Mouse (Mus musculus) heart, embryonic 12.5 days (tissue): ENCODE results near the gene Dcdc2a. TPM values are rescaled to one million over a fixed set of nuclear protein-coding genes. Genes with fewer than 3 reads are reported as not detected.

ENCODE experiments used
- ATAC-seq: fragments of 200-750 bp; cut with Nextera tagmentation; 2 replicates; pipeline ENCODE4 v1.8.0; 2017; ENCODE audit warnings: moderate TSS enrichment, moderate library complexity; ENCODE audit not compliant: insufficient number of reproducible peaks, low FRiP score
- H3K27ac ChIP-seq: fragments of 300-500 bp; sonication (generic); 2 replicates; pipeline ENCODE4 v1.5.1; 2016; ENCODE audit warnings: mild to moderate bottlenecking, moderate library complexity; ENCODE audit not compliant: poor library complexity, severe bottlenecking
- H3K27me3 ChIP-seq: fragments of 300-500 bp; sonication (generic); replicated peaks from 2 replicates; pipeline ENCODE4 v1.6.1; 2016; ENCODE audit warnings: mild to moderate bottlenecking, moderate library complexity
- H3K36me3 ChIP-seq: fragments of 300-500 bp; sonication (generic); 2 replicates; pipeline ENCODE4 v1.6.1; 2016; ENCODE audit warnings: mild to moderate bottlenecking, moderate library complexity
- H3K4me1 ChIP-seq: fragments of 300-500 bp; sonication (generic); replicated peaks from 2 replicates; pipeline ENCODE4 v1.6.1; 2016; ENCODE audit warnings: mild to moderate bottlenecking
- H3K4me2 ChIP-seq: fragments of 300-500 bp; sonication (generic); 2 replicates; pipeline ENCODE4 v1.6.1; 2016; ENCODE audit warnings: mild to moderate bottlenecking, moderate library complexity
- H3K4me3 ChIP-seq: fragments of 300-500 bp; sonication (generic); 2 replicates; pipeline ENCODE4 v1.5.1; 2016; ENCODE audit warnings: mild to moderate bottlenecking
- H3K9ac ChIP-seq: fragments of 300-500 bp; sonication (generic); 2 replicates; pipeline ENCODE4 v1.6.1; 2016; ENCODE audit warnings: mild to moderate bottlenecking, moderate library complexity
- H3K9me3 ChIP-seq: fragments of 300-500 bp; sonication (generic); replicated peaks from 2 replicates; pipeline ENCODE4 v1.6.1; 2016; ENCODE audit warnings: mild to moderate bottlenecking, moderate library complexity
- WGBS: fragments of 180-500 bp; shearing (Covaris S2); methylation state at CpG from one replicate; pipeline ENCODE4 v1.1.7; 2016; 5-methylcytosine and 5-hydroxymethylcytosine counted together
- polyA plus RNA-seq: library from polyadenylated mRNA; unstranded; fragments of >200 nt; fragmentation: Nextera tagmentation; extraction: Ambion mirVana; gene quantifications from 2 replicates; pipeline ENCODE4 v1.2.1, GENCODE M21; 2016

The Dcdc2a gene
- polyA plus RNA-seq, 1 experiment from 2014 or later, result 1.4 TPM

DNA sequence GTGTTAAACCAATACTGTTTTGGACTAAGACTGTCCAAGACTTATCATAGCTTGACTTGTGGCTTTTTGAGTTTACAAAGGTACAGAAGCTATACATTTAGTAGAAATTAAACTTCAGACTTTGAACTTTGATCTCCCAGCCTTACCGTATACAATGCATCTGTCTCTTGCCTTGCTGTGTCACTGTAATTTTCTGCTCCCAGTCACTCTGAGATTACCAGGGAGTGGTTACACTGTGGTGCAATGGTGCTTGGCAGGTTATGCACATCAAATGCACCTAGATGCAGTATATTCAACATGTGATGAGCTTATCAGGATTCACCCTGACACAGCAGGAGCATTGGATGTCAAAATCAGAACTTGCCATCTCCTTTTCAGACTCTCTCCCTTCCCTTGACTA is 122.0 kb downstream of the Dcdc2a start:
- no peak for ATAC-seq
- H3K27ac ChIP-seq, result no peak overlapping the region
- H3K4me1 ChIP-seq, result peaks cover 14% of the 10 kb centered on the region
- H3K4me3 ChIP-seq, result no peak overlapping the region
- no peak overlapping the region for H3K4me2 ChIP-seq
- 91% methylated on average over 1 of the region's 1 CpGs for WGBS
- no peaks in the 10 kb centered on the region for H3K36me3 ChIP-seq
- H3K9me3 ChIP-seq, result no peaks in the 10 kb centered on the region
- no peaks in the 10 kb centered on the region for H3K27me3 ChIP-seq
- no peak overlapping the region for H3K9ac ChIP-seq

DNA sequence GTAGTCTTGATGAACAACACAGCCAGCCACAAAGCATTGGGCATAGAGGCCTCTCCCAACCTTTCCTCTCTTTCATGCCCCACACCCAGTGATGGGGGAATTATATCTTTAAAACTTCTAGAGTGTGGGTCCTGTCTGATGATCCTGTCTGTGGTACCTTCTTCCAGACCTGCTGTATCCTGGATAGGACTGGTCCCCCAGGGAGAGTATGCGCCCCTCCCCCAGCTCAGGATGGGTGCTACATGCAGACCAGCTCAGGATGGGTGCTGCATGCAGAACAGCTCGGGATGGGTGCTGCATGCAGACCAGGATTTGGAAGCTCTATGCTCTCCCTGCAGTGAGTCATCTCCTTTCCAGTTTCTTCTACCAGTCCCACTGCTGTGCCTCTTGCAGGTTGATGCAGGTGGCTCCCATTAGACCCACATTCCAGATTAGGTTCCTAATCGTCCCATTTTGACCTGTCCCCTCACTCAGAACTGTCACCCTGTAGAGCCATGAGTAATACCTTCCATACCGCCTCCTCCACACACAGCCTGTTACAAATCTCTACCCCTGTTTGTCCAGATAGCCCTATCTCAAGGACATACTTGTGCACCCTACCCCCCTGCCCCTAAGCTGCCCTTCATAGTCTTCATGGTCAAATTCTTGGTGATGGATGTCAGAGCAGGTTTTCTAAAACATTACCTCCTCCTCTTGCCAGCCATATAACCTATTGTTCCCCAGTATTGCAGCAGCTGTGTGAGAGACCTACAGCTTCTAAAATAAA is 122.6 kb downstream of the Dcdc2a start:
- Histone ChIP-seq H3K36me3 (no peaks in the 10 kb centered on the region), H3K27ac (peak overlapping the region; percentile 88), H3K27me3 (no peaks in the 10 kb centered on the region), H3K9me3 (no peaks in the 10 kb centered on the region), H3K4me1 (peaks cover 14% of the 10 kb centered on the region), H3K4me3 (no peak overlapping the region), H3K9ac (no peak overlapping the region), H3K4me2 (no peak overlapping the region)
- no peak for ATAC-seq
- 55% methylated on average over 4 of the region's 4 CpGs for WGBS

DNA sequence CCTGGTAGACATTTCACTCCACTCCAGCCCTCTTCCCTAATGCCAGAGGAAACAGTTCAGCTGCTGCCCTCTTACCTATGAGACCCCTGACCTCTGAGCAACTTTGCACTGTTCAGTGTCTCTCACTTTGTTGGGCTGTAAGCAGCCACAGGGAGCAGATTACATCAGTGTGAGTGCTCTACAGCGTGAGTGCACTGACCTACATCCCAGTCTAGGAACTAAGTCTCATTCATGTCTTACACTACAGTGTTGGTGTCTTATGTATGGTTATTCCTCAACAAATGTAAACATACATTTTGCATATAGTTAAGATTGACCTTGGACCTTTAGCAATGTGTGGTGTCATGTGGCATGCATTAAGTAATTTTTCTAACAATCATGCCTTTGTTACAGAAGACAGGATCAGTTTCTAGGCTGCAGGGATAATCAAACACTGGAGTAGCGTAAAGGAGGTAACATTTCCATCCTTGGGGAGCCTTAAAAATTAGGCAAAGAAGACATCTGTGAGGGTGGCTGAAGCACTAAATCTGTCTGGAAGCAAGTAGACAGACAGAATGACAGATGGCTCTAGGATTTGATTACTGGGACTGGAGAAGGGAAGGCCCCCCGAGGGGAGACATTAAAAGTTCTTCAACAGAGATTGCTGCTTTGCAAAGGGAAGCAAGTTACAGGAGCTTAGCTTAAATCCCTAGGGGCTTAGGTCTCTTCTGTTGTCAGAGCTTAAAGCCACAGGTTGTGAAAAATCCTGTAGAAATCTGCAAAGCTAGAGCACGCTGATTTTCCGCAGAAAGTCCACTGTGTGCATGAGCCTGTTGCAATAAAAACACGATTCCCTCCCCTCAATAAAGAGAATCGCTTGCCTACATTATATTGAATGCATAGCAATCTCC is 130.9 kb downstream of the Dcdc2a start:
- Histone ChIP-seq H3K27ac (no peak overlapping the region), H3K27me3 (no peaks in the 10 kb centered on the region), H3K9ac (no peak overlapping the region), H3K36me3 (no peaks in the 10 kb centered on the region), H3K4me2 (peak overlapping the region; percentile 40), H3K4me3 (no peak overlapping the region), H3K9me3 (no peaks in the 10 kb centered on the region), H3K4me1 (peaks cover 4% of the 10 kb centered on the region; the same call in 1 of the 2 replicates)
- no peak for ATAC-seq
- WGBS, result 37% methylated on average over 7 of the region's 7 CpGs

DNA sequence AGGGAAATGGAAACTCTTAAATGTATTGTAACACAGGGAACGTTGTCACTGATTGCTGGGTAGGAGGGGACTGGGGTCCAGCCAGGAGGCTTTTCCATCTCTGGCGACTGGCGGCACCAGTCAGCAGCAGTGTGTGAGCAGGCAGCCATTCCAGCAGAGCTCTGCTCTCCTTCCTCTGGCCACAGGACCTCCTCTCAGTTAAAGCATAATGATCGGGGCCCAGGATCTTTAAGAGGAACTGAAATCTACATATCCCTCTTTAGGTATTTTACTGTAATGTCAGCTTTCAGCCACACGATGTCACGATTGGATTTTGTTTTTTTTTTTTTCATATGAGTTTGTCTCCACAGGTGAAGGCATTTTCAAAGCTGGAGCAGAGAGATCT is 131.5 kb downstream of the Dcdc2a start:
- H3K4me2 ChIP-seq, result peak overlapping the region; percentile 40
- 7% methylated on average over 6 of the region's 6 CpGs for WGBS

GRCm38 (mm10) chr13:25189419-25190144 is 133.8 kb downstream of the Dcdc2a start:
- no peak for ATAC-seq
- no peak overlapping the region for H3K27ac ChIP-seq
- H3K4me1 ChIP-seq, result peaks cover 4% of the 10 kb centered on the region; the same call in 1 of the 2 replicates
- H3K4me3 ChIP-seq, result no peak overlapping the region
- no peaks in the 10 kb centered on the region for H3K9me3 ChIP-seq
- no peak overlapping the region for H3K4me2 ChIP-seq
- H3K36me3 ChIP-seq, result no peaks in the 10 kb centered on the region
- no peaks in the 10 kb centered on the region for H3K27me3 ChIP-seq
- no peak overlapping the region for H3K9ac ChIP-seq
- WGBS, result 65% methylated on average over 11 of the region's 11 CpGs

More for the DNA sequence above, 131.5 kb downstream of the Dcdc2a start:
- H3K36me3 ChIP-seq, result no peaks in the 10 kb centered on the region
- no peak overlapping the region for H3K27ac ChIP-seq
- H3K4me1 ChIP-seq, result peaks cover 4% of the 10 kb centered on the region; the same call in 1 of the 2 replicates
- no peaks in the 10 kb centered on the region for H3K27me3 ChIP-seq
- no peak overlapping the region for H3K9ac ChIP-seq
- no peak for ATAC-seq
- H3K9me3 ChIP-seq, result no peaks in the 10 kb centered on the region
- H3K4me3 ChIP-seq, result no peak overlapping the region

DNA sequence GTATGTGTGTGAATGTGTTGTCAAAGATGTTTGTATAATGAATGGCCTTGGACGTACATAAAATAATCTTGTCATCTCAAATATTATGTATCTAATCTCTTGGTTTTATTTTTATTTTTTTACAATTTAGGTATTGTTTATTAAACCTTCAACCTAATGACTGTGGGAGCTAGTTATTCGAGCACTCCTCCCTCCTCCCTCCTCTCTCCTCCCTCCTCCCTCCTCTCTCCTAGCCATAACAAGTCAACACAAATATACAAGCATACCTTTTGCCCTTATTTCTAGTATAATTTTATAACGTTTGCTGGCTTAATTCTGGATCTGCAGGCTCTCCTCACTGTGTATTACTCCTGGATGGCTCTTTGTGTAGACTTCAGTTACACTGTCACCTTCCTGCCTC is 134.4 kb downstream of the Dcdc2a start:
- Histone ChIP-seq H3K4me3 (no peak overlapping the region), H3K4me1 (peaks cover 4% of the 10 kb centered on the region; the same call in 1 of the 2 replicates), H3K9me3 (no peaks in the 10 kb centered on the region), H3K4me2 (no peak overlapping the region), H3K9ac (no peak overlapping the region), H3K36me3 (no peaks in the 10 kb centered on the region), H3K27me3 (no peaks in the 10 kb centered on the region), H3K27ac (no peak overlapping the region)
- whole genome bisulfite sequencing, result 77% methylated on average over 3 of the region's 3 CpGs
- no peak for ATAC-seq

GRCm38 (mm10) chr13:25195706-25196105 is 139.9 kb downstream of the Dcdc2a start:
- Histone ChIP-seq H3K27ac (no peak overlapping the region), H3K4me3 (no peak overlapping the region), H3K36me3 (no peaks in the 10 kb centered on the region), H3K27me3 (no peaks in the 10 kb centered on the region), H3K4me2 (no peak overlapping the region), H3K9ac (no peak overlapping the region), H3K4me1 (no peaks in the 10 kb centered on the region), H3K9me3 (no peaks in the 10 kb centered on the region)
- WGBS, result 82% methylated on average over 10 of the region's 10 CpGs
- no peak for ATAC-seq

- 38% methylated on average over 3 of the region's 3 CpGs for WGBS
- no peak overlapping the region for H3K4me3 ChIP-seq
- H3K36me3 ChIP-seq, result no peaks in the 10 kb centered on the region
- no peaks in the 10 kb centered on the region for H3K27me3 ChIP-seq
- no peaks in the 10 kb centered on the region for H3K4me1 ChIP-seq
- H3K4me2 ChIP-seq, result no peak overlapping the region
- no peak overlapping the region for H3K27ac ChIP-seq
- ATAC-seq, result no peak
- no peak overlapping the region for H3K9ac ChIP-seq
- H3K9me3 ChIP-seq, result no peaks in the 10 kb centered on the region
These were observed 144.1 kb downstream of the Dcdc2a start for GRCm38 (mm10) chr13:25199916-25200315.

DNA sequence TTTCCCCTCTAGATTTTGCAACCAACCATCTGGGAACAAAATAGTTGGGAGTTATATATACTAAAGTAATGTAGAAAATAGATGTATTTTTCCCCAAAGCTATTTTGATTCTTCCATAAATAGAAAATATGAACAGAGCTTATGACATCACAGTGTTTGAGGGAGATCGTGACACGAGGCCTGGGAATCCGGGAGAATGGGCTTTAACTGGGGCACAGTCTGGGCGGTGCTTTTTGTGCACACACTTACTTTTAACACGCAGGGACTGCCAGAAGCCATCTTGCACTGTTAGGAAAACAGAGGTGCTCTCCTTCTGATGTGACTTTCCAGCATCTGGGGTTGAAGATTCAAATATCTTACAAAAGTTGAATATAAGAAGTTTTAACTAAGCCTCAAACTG is 151.1 kb downstream of the Dcdc2a start:
- H3K4me2 ChIP-seq, result no peak overlapping the region
- 84% methylated on average over 5 of the region's 5 CpGs for WGBS
- no peaks in the 10 kb centered on the region for H3K27me3 ChIP-seq
- H3K27ac ChIP-seq, result no peak overlapping the region
- no peak for ATAC-seq
- H3K9ac ChIP-seq, result no peak overlapping the region
- no peak overlapping the region for H3K4me3 ChIP-seq
- no peaks in the 10 kb centered on the region for H3K4me1 ChIP-seq
- no peaks in the 10 kb centered on the region for H3K9me3 ChIP-seq
- H3K36me3 ChIP-seq, result no peaks in the 10 kb centered on the region

GRCm38 (mm10) chr13:25218394-25218793 is 162.6 kb downstream of the Dcdc2a start:
- Histone ChIP-seq H3K9me3 (0 out of 2 replicates have a peak, but pooled peaks cover 4% of the 10 kb centered on the region), H3K36me3 (no peaks in the 10 kb centered on the region), H3K4me3 (no peak overlapping the region), H3K4me2 (no peak overlapping the region), H3K27me3 (no peaks in the 10 kb centered on the region), H3K4me1 (no peaks in the 10 kb centered on the region), H3K9ac (no peak overlapping the region), H3K27ac (no peak overlapping the region)
- no peak for ATAC-seq
- 80% methylated on average over 1 of the region's 1 CpGs for WGBS
